Mouse (Mus musculus): ENCODE results near the gene Strn. TPM values are rescaled to one million over a fixed set of nuclear protein-coding genes. Genes with fewer than 3 reads are reported as not detected.

The Strn gene
- polyA plus RNA-seq, 1 experiment = 7.8 TPM

GRCm38 (mm10) chr17:78685004-78685403, 52.0 kb downstream of the Strn start:
- Histone ChIP-seq H3K4me3 (ENCODE audit: insufficient read depth, low read depth, low read length) (no peak overlapping the region), H3K27ac (replicated peaks; ENCODE audit: low read depth, low read length) (no peak overlapping the region), H3K4me1 (ENCODE audit: control insufficient read depth, insufficient read depth, insufficient read length, low read length) (no peaks in the 10 kb centered on the region)

GRCm38 (mm10) chr17:78682351-78682750, 54.6 kb downstream of the Strn start:
- Histone ChIP-seq H3K27ac (replicated peaks; ENCODE audit: low read depth, low read length) (no peak overlapping the region), H3K4me1 (ENCODE audit: control insufficient read depth, insufficient read depth, insufficient read length, low read length) (no peaks in the 10 kb centered on the region), H3K4me3 (ENCODE audit: insufficient read depth, low read depth, low read length) (no peak overlapping the region)

- Histone ChIP-seq H3K4me1 (ENCODE audit: control insufficient read depth, insufficient read depth, insufficient read length, low read length) (no peaks in the 10 kb centered on the region), H3K4me3 (ENCODE audit: insufficient read depth, low read depth, low read length) (no peak overlapping the region), H3K27ac (replicated peaks; ENCODE audit: low read depth, low read length) (no peak overlapping the region)
These were observed 57.5 kb downstream of the Strn start for GRCm38 (mm10) chr17:78679503-78679902.

- Histone ChIP-seq H3K27ac (replicated peaks; ENCODE audit: low read depth, low read length) (no peak overlapping the region), H3K4me1 (ENCODE audit: control insufficient read depth, insufficient read depth, insufficient read length, low read length) (no peaks in the 10 kb centered on the region), H3K4me3 (ENCODE audit: insufficient read depth, low read depth, low read length) (no peak overlapping the region)
These were observed 60.2 kb downstream of the Strn start for GRCm38 (mm10) chr17:78676813-78677212.

GRCm38 (mm10) chr17:78664962-78665545, 71.9 kb downstream of the Strn start:
- no peak overlapping the region for H3K27ac ChIP-seq (replicated peaks; ENCODE audit: low read depth, low read length)

GRCm38 (mm10) chr17:78654841-78655240, 82.2 kb downstream of the Strn start:
- H3K4me3 ChIP-seq (ENCODE audit: insufficient read depth, low read depth, low read length) = no peak overlapping the region
- H3K27ac ChIP-seq (replicated peaks; ENCODE audit: low read depth, low read length) = no peak overlapping the region
- no peaks in the 10 kb centered on the region for H3K4me1 ChIP-seq (ENCODE audit: control insufficient read depth, insufficient read depth, insufficient read length, low read length)

More at GRCm38 (mm10) chr17:78664962-78665545, 71.9 kb downstream of the Strn start:
- H3K4me1 ChIP-seq (ENCODE audit: control insufficient read depth, insufficient read depth, insufficient read length, low read length) = no peaks in the 10 kb centered on the region
- no peak overlapping the region for H3K4me3 ChIP-seq (ENCODE audit: insufficient read depth, low read depth, low read length)

- no peaks in the 10 kb centered on the region for H3K4me1 ChIP-seq (ENCODE audit: control insufficient read depth, insufficient read depth, insufficient read length, low read length)
- no peak overlapping the region for H3K27ac ChIP-seq (replicated peaks; ENCODE audit: low read depth, low read length)
- H3K4me3 ChIP-seq (ENCODE audit: insufficient read depth, low read depth, low read length) = no peak overlapping the region
These were observed 93.0 kb downstream of the Strn start for GRCm38 (mm10) chr17:78643853-78644475.

- Histone ChIP-seq H3K27ac (replicated peaks; ENCODE audit: low read depth, low read length) (no peak overlapping the region), H3K4me3 (ENCODE audit: insufficient read depth, low read depth, low read length) (no peak overlapping the region), H3K4me1 (ENCODE audit: control insufficient read depth, insufficient read depth, insufficient read length, low read length) (no peaks in the 10 kb centered on the region)
These were observed 94.7 kb downstream of the Strn start for GRCm38 (mm10) chr17:78642259-78642658.

- Histone ChIP-seq H3K4me1 (ENCODE audit: control insufficient read depth, insufficient read depth, insufficient read length, low read length) (no peaks in the 10 kb centered on the region), H3K4me3 (ENCODE audit: insufficient read depth, low read depth, low read length) (no peak overlapping the region), H3K27ac (replicated peaks; ENCODE audit: low read depth, low read length) (no peak overlapping the region)
These were observed 96.6 kb downstream of the Strn start for GRCm38 (mm10) chr17:78640387-78640786.

GRCm38 (mm10) chr17:78639099-78639498, 97.9 kb downstream of the Strn start:
- Histone ChIP-seq H3K27ac (replicated peaks; ENCODE audit: low read depth, low read length) (no peak overlapping the region), H3K4me1 (ENCODE audit: control insufficient read depth, insufficient read depth, insufficient read length, low read length) (no peaks in the 10 kb centered on the region), H3K4me3 (ENCODE audit: insufficient read depth, low read depth, low read length) (no peak overlapping the region)

GRCm38 (mm10) chr17:78637140-78637539, 99.9 kb downstream of the Strn start:
- Histone ChIP-seq H3K4me1 (ENCODE audit: control insufficient read depth, insufficient read depth, insufficient read length, low read length) (no peaks in the 10 kb centered on the region), H3K4me3 (ENCODE audit: insufficient read depth, low read depth, low read length) (no peak overlapping the region), H3K27ac (replicated peaks; ENCODE audit: low read depth, low read length) (no peak overlapping the region)

GRCm38 (mm10) chr17:78635616-78636015, 101.4 kb downstream of the Strn start:
- H3K4me1 ChIP-seq (ENCODE audit: control insufficient read depth, insufficient read depth, insufficient read length, low read length) = no peaks in the 10 kb centered on the region
- no peak overlapping the region for H3K27ac ChIP-seq (replicated peaks; ENCODE audit: low read depth, low read length)
- H3K4me3 ChIP-seq (ENCODE audit: insufficient read depth, low read depth, low read length) = no peak overlapping the region

- no peaks in the 10 kb centered on the region for H3K4me1 ChIP-seq (ENCODE audit: control insufficient read depth, insufficient read depth, insufficient read length, low read length)
- H3K27ac ChIP-seq (replicated peaks; ENCODE audit: low read depth, low read length) = no peak overlapping the region
- no peak overlapping the region for H3K4me3 ChIP-seq (ENCODE audit: insufficient read depth, low read depth, low read length)
These were observed 112.1 kb downstream of the Strn start for GRCm38 (mm10) chr17:78624941-78625340.

- Histone ChIP-seq H3K4me1 (ENCODE audit: control insufficient read depth, insufficient read depth, insufficient read length, low read length) (no peaks in the 10 kb centered on the region), H3K4me3 (ENCODE audit: insufficient read depth, low read depth, low read length) (no peak overlapping the region), H3K27ac (replicated peaks; ENCODE audit: low read depth, low read length) (no peak overlapping the region)
These were observed 115.1 kb downstream of the Strn start for GRCm38 (mm10) chr17:78621863-78622262.

- Histone ChIP-seq H3K4me3 (ENCODE audit: insufficient read depth, low read depth, low read length) (no peak overlapping the region), H3K4me1 (ENCODE audit: control insufficient read depth, insufficient read depth, insufficient read length, low read length) (no peaks in the 10 kb centered on the region)
These were observed 116.3 kb downstream of the Strn start for GRCm38 (mm10) chr17:78620740-78621139.

GRCm38 (mm10) chr17:78619981-78620380, 117.0 kb downstream of the Strn start:
- no peak overlapping the region for H3K4me3 ChIP-seq (ENCODE audit: insufficient read depth, low read depth, low read length)
- H3K4me1 ChIP-seq (ENCODE audit: control insufficient read depth, insufficient read depth, insufficient read length, low read length) = no peaks in the 10 kb centered on the region
- H3K27ac ChIP-seq (replicated peaks; ENCODE audit: low read depth, low read length) = no peak overlapping the region

More at GRCm38 (mm10) chr17:78620740-78621139, 116.3 kb downstream of the Strn start:
- H3K27ac ChIP-seq (replicated peaks; ENCODE audit: low read depth, low read length) = no peak overlapping the region
